Mouse (Mus musculus) cortical plate, adult 2 months (tissue): ENCODE results near the gene Fezf1.

Experiments
- CTCF ChIP-seq: fragments of 200-500 bp; IDR thresholded peaks from 2 replicates; pipeline ENCODE4 v1.5.1; 2011; ENCODE audit warnings: mild to moderate bottlenecking, control low read depth, low read length; ENCODE audit not compliant: insufficient read depth; ENCODE audit errors: extremely low read depth
- POLR2A ChIP-seq: fragments of 200-500 bp; IDR thresholded peaks from 2 replicates; pipeline ENCODE4 v1.6.1; 2011; ENCODE audit warnings: mild to moderate bottlenecking, low read length, control low read depth; ENCODE audit not compliant: insufficient read depth; ENCODE audit errors: extremely low read depth

DNA sequence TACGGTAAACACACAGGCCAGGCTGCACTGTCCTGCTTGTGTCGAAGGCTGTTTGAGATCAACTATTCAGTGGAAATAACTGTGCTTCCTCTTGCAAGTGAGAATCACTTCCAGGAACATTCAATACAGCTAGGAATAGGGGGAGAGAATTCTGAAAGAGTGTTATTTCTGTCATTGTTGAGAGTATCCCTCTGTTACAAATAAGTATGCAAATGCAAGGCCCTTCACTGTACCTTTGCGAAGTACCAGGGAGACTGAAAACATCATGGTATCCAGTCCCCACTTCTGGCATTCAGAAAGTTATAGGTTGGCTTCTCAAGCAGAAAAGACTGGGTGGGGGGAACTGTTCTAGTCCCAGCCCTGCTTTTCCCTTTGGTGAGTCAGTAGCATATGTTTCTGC, 9.8 kb upstream of the Fezf1 start:
- no peak for TF ChIP-seq CTCF
- no peak for TF ChIP-seq POLR2A
